Mouse (Mus musculus) CH12.LX (cell line): ENCODE data around the gene Rpl18.

ENCODE experiments used
- EP300 ChIP-seq: IDR thresholded peaks from 2 replicates; pipeline ENCODE4 v1.6.1; 2011; ENCODE audit warnings: low read length, improper control_type of control experiment
- IRF4 ChIP-seq: IDR thresholded peaks from 2 replicates; pipeline ENCODE4 v1.6.1; 2014; ENCODE audit warnings: low read depth, mild to moderate bottlenecking, inconsistent platforms, low read length, improper control_type of control experiment
- MAX ChIP-seq: IDR thresholded peaks from 2 replicates; pipeline ENCODE4 v1.6.1; 2011; ENCODE audit warnings: low read length, improper control_type of control experiment
- NELFE ChIP-seq: IDR thresholded peaks from 2 replicates; pipeline ENCODE4 v1.6.1; 2011; ENCODE audit warnings: low read depth, low read length, improper control_type of control experiment
- POLR2AphosphoS2 ChIP-seq: IDR thresholded peaks from 2 replicates; pipeline ENCODE4 v1.6.1; 2011; ENCODE audit warnings: low read depth, low read length, improper control_type of control experiment
- SIN3A ChIP-seq: IDR thresholded peaks from 2 replicates; pipeline ENCODE4 v1.6.1; 2012; ENCODE audit warnings: low read length, improper control_type of control experiment, inconsistent platforms
- UBTF ChIP-seq: IDR thresholded peaks from 2 replicates; pipeline ENCODE4 v1.6.1; 2012; ENCODE audit warnings: low read depth, mild to moderate bottlenecking, inconsistent platforms, low read length, improper control_type of control experiment, moderate library complexity
- ZC3H11A ChIP-seq: IDR thresholded peaks from 2 replicates; pipeline ENCODE4 v1.6.1; 2012; ENCODE audit warnings: low read depth, mild to moderate bottlenecking, inconsistent platforms, low read length, improper control_type of control experiment

GRCm38 (mm10) chr7:45723301-45723700, 8.0 kb downstream of the Rpl18 start:
- TF ChIP-seq EP300 (no peak), SIN3A (no peak), MAX (no peak), ZC3H11A (no peak), POLR2AphosphoS2 (no peak), UBTF (no peak), NELFE (no peak), IRF4 (no peak)
